Mouse (Mus musculus) spleen, adult 12 weeks (tissue): ENCODE measurements at regions not wholly inside any gene's neighbourhood (a gene's known extent, or its start where the extent isn't known, plus 50 kb on each side); places are given as distances from the start of the nearest gene placed in this dataset.

Experiments
- DNase-seq: peaks from one replicate; pipeline ENCODE4 v3.0.0; 2022; ENCODE audit warnings: low spot score

DNA sequence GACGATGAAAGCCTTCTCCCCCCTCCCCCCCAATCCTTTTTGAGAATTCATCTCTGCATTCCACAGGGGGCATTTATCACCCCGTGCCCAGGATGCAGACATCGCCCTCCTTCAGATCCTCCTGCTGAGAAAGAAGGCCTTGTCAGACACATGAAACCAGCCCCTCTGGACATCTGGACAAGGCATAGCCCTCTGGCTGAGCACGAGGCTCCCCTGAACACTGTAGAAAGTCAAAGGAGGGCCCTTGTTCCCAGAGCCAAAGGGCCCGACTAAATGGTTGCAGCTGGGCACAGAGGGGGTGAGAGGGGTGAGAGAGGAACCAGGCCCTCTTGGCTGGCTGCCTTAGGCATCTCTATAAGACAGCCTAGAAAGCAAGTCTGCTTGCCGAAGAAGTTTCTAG, 327.8 kb downstream of the H2al1j start:
- DNase-seq, result no peak

DNA sequence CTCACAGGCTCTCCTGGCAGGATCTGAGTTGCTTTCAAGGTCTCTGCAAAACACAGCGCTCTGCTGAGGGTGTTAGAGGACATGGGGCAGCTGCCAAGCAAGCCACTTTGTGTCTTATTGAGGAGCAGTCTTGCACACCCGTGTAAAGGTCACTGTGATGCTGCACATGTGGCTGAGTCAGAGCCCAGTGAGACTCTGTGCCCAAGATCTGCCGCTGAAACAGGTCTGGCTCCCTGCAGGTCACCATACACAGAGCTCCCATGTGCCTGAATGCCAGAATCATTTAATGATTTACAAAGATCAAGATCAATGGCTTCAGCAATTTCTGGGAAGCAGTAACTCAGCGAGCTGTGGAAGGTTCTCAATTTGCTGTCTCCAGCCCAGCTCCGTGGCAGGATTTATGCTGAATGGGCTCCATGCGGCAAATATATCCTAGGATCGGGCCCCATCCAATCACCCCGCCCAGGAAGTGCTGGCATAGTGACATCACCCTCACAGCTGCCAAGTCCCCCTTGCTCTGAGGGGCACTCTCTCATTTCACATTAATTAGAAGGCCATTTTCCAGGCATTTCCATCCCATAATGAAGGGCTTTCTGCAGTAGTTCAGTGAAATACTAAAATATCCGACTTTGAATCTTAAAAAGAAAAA, 330.1 kb downstream of the H2al1j start:
- no peak for DNase-seq

- no peak for DNase-seq
Observed at GRCm38 (mm10) chrX:11663187-11663829, 335.7 kb downstream of the H2al1j start.

DNA sequence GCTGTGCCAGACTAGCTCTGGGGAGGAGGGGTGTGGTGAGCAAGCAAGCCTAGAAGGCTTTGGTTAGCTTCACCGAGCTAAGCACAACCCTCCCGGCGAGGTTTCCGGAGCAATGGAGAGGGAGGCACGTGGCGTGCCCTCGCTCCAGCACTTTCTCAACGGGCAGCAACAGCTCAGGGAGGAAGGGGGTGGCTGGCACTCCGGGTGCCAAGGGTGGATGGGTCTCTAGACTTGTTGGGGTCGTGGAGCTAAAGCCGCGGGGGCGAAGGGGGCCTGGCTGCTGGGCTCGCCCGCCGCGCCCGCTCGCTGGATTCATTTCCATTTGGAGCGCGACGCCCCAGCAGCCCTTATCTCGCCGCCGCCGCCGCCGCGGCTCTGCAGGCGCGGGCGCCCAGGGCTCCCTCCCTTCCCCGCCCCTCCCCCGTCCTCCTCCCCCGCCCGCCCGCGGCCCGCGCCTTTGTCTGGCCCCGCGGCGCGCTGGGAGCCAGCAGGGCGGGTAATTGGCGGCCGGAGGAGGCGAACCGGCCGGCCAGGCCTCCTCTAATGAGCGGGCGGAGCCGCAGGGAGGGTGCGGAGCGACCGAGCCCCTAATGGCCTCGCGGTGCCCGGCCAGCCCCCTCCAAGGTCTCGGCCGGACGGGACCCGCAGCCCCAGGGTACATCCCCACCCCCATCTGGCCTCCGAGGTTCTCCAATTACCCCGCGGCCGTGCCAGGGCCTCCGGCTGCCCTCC, 336.9 kb downstream of the H2al1j start:
- DNase-seq, result peak; percentile 49

- peak; percentile 6 for DNase-seq
Observed at GRCm38 (mm10) chrX:11665077-11665974, 337.7 kb downstream of the H2al1j start.

GRCm38 (mm10) chrX:11666517-11666916, 338.9 kb downstream of the H2al1j start:
- DNase-seq, result no peak

DNA sequence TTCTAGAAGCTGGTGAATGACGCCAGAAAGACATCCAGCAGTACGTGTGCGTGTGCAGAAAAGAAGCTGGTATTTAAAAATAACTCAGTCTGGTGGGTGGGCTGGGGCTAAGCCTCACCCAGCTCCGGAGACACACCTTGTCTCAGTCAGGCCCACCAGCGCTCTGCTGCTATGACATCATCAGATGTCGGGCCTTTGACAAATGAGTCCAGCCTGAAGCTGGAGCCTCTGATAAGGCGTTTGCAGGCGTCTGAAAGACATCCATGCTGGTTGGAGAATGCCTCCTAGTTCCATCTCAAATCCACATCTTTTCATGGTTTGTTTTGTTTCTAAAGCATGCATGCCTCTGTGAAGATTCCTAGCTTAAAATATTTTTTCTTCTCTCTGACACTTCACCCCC, 344.2 kb downstream of the H2al1j start:
- no peak for DNase-seq

- DNase-seq, result no peak
Observed at GRCm38 (mm10) chrX:11678086-11678485, 350.5 kb downstream of the H2al1j start.

DNA sequence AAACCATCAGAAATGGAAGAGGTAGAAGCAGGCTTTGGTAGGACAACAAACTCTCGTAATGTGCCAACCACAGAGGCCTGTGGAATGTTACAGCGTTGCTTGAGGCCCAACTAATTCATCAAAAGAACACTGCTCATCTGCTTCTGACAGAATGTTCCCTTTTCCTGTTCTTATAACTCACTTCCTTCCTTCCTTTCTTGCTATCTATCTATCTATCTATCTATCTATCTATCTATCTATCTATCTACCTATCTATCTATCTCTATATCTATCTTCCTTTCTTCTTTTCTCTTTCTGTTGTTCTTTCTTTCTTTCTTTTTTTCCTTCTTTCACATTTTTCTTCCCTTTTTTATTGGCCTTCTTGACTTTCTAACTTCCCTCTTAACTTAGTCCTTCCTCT, 353.7 kb downstream of the H2al1j start:
- DNase-seq, result no peak

DNA sequence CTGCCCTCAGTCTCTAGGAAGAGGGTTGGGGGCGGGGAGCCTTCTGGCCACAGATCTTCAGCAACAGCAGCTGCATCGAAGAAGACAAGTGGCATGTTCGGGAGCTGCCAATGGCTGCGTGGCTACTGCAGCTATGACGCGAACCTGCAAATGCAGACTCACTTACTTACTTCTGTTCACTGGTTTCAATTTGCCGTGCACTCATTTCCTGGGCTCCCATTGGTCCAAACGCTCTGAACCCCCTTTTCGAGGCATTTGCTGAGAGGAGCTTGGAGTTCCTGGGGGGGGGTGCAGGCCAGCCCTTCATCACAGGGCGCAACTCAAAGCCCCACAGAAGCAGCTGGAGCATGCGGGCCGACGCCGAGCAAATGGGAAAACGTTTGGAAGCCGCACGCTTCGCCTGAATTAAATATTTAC, 362.4 kb downstream of the H2al1j start:
- DNase-seq, result no peak

DNA sequence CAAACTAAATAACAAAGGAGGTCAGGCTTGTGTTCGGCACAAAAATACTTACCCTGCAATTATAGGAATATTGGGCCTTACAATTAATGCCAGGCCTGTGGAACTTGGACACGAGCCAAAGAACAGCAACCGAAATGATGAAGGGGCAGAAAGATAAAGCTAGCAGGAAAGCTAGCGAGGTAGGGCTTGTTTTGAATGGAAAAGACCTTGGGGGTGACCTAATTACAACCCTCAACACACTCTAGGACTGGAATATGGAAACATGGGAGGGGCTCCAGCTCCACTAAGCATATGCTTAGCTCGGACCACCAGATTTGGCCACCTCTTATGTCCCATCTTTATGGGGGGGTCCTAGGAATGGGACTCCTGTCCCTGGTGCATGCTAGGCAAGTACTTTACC, 362.8 kb downstream of the H2al1j start:
- no peak for DNase-seq

GRCm38 (mm10) chrX:11691019-11691418, 363.4 kb downstream of the H2al1j start:
- no peak for DNase-seq

DNA sequence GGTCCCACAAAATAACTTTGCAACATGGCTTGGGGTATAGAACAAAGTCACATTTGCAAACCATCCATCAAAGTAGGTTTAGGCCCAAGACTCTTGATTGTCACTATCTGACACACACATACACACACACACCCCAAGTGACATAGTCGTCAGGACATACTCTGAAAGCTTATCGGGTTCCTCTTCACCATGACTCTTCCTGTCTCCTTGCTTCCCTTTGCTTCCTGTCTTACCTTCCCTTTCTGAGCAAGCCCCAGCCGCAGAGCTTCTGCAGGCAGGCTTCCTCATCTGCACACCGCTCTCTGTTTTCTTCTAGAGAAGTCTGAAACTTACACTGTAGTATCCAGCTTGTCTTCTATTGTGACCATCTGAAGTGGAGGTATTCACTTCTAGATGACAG, 368.9 kb downstream of the H2al1j start:
- no peak for DNase-seq

DNA sequence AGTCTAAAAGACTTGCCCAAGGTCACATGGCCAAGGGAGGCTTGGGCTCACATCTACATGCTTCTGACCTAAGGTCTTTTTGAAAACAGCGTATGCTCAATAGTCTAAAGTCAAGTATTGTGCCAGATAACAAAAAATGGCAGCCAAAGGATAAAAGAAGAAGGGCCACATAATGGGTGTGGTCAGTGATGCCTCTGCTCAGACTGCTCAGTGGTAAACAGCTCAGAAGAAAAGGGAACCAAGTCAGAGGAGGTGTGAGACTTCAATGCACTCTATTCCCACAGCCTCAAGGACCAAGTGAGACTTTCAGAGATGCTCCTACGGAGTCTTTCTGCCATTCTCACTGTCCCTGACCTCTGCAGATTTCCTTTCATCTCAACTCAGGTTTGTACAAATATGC, 373.5 kb downstream of the H2al1j start:
- no peak for DNase-seq

GRCm38 (mm10) chrX:11705851-11706557, 378.4 kb downstream of the H2al1j start:
- no peak for DNase-seq

DNA sequence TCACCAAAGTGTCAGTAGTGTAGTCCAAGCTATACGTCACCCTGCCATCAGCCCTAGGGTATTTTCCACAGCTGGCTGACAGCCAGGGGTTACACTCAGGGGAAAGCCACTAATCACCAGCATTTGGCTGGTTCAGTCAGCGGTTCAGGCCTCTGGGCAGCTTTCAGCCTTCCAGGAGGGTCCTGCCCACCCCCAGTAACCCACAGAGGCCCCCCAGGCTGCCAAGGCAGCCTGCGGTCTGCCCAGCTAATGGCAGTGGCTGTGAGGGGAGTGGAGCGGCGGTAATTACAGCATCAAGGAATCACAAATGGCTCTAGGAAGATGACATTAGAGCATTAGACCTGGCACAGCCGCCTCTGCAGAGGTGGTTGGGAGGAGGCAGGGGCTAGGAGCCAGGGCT, 379.7 kb downstream of the H2al1j start:
- DNase-seq, result no peak

DNA sequence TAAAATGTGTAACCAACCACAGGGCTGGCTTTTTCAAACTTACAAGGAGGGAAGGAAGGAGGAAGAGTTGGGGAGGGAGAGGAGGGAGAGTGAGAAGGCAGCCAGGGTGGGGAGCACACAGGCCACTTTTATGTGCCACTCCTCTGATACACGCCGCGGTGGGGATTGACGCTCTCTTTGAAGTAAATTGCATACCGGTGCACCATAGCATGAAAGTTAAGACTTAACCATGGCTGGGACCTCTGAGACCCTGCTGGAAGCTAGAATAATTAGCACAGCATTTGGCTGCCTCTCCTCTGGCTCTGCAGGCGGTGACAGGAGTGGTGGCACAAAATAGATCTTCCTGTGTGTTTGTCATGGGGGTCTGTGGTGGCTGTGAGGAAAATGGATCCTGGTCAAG, 380.7 kb downstream of the H2al1j start:
- no peak for DNase-seq

DNA sequence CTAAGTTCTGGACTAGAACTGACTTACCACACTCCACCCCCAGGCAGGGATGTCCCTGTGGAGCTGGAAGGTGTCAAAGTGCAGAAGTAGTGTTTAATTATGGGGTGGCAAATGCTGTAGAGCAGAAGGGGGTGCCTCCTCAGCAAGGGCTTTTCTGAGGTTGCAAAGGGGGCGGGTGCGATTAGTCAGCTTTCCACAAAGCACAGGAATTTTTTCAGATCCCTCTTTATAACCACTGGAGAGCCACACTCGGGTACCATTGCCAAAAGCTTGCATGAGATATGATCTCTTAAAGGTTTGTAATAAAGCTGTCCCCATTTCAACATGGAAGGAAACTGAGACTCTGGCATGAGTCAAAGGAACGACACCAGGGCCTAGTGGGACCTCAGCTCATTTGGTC, 381.7 kb downstream of the H2al1j start:
- no peak for DNase-seq

DNA sequence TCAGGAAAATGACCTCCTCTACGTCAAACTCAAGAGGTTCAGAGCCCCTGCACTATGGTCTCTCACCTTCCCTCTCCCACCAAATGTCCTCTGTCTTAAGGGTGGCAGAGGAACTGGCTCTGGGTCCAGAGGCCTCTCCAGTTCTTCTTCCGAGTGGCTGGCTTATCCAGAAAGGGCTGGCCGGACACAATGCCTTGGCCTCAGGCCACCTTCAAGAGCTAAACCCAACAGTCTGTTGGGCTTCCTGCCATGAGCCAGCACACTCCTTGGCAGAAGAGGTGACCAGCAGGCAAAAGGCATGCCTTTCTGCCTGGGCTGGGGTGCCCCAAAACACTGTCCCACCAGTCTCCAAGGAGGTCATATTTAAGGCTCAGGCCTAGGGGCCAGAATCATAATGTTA, 385.8 kb downstream of the H2al1j start:
- no peak for DNase-seq

GRCm38 (mm10) chrX:11716773-11717172, 389.2 kb downstream of the H2al1j start:
- no peak for DNase-seq

DNA sequence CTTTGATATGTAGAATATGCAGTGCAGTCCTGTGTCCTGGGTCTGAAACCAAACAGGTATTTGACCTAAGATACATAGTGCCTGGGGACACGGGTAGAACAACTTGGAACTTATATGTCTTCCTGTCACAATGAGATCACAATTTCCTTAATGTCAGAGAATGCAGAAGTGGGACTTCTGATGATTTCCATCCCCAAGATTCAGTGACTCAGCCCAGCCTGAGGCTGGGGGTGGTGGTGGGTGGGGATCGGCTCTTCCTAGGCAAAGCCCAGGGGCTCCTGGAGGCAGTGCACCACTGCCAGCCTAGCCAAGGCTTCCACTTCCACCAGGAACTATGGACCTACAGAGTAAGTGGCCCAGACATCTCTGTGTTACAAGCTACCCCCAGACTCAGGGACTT, 391.2 kb downstream of the H2al1j start:
- DNase-seq, result no peak

- no peak for DNase-seq
Observed at GRCm38 (mm10) chrX:11720517-11720916, 392.9 kb downstream of the H2al1j start.
